Mouse (Mus musculus) adrenal gland (tissue): ENCODE results near the gene Nkap.
"Not testable (repeated sequence)": the region's sequence is repeated elsewhere in the genome, so short reads cannot be mapped to it uniquely, and the experiment has no call there.

Experiments used
- intact Hi-C: fragments of 180-260 bp; cut with DNase I; formaldehyde crosslinking; loops from one replicate; pipeline ENCODE4 v1.15.1; 2025

Gene Nkap

GRCm38 (mm10) chrX:37144954-37145353, 18.4 kb downstream of the Nkap start:
- intact Hi-C loops: no loop called here

GRCm38 (mm10) chrX:37157839-37158238, 31.2 kb downstream of the Nkap start:
- intact Hi-C loops: no loop called here

DNA sequence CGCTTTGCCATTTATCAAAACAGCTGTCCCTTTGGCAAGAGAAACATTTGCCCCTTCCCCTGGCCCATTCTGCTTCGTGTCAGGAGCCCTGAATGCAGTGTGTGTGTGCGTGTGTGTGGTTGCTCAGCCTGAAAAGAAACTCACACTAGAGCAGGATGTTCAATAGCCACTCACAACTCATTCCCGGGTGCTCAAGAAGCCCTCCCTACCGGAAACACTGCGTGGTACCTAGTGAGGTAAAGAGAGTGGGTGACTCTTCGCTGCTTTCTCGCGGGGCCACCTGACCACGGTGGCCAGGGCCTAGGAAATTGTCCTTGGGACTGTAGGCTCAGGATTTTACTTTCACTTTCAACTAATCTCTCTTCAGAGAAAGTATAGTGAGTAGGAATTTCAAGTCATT, 34.6 kb downstream of the Nkap start:
- intact Hi-C loops: no loop called here

- intact Hi-C loops: no loop called here
Observed at GRCm38 (mm10) chrX:37163115-37163514, 36.5 kb downstream of the Nkap start.

GRCm38 (mm10) chrX:37167085-37167484, 40.5 kb downstream of the Nkap start:
- intact Hi-C loops: no loop called here

DNA sequence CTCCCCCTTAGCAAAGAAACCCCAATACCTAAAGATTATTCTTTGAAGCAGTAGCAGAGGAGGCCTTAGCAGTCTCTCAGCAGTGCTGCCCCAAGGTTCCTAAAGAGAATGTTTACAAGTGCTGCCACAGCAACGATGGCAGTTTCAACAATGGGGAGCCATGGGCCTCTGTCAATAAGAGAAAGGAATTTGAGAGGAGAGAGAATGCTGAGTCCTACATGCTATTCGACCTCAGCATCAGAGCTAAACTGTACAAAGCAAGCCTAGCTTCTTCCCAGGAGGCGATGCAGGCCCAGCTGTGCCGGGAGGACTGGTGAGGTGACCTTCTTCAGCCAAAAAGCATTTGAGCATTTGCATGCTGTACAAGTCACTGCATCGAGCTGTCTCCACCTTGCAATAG, 42.1 kb downstream of the Nkap start, which contains the start of gene Akap14:
Akap14 (minus strand) TSS at position 101 of the 400 bp plus-strand sequence.
- intact Hi-C loops: no loop called here

- intact Hi-C loops: not testable (repeated sequence)
Observed at GRCm38 (mm10) chrX:37184401-37184800, 57.8 kb downstream of the Nkap start.

GRCm38 (mm10) chrX:37190755-37191104, 64.1 kb downstream of the Nkap start:
- intact Hi-C loops: no loop called here

GRCm38 (mm10) chrX:37191105-37191743, 64.6 kb downstream of the Nkap start, which contains the start of the genes Ndufa1 and Rnf113a1:
Gene Ndufa1 (minus strand): TSS chrX:37191163.
Gene Rnf113a1 (plus strand): TSS chrX:37191245.
- intact Hi-C loops: no loop called here

- intact Hi-C loops: no loop called here
Observed at GRCm38 (mm10) chrX:37191744-37192379, 65.3 kb downstream of the Nkap start.

DNA sequence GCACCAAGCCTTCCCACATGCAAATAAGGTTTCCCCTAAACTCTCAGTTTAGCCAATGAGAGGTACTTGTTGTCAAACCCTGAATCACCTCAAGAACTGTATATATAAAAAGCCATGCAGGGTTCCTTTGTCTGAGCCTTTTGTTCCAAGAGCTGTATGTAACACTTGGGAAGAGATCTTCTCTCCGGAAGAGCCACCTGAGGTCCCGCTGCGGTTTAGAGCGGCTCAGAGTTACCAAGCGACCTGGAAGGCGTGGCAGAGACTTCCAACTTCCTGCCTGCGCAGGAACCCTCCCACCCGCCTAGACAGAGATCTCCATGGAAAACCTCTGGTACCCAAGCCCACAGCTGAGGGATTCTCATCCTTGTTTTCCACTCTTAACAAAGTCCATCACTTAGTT, 72.1 kb downstream of the Nkap start:
- intact Hi-C loops: no loop called here
